Mouse (Mus musculus): ENCODE data around the gene Stat3. TPM values are rescaled to one million over a fixed set of nuclear protein-coding genes. Genes with fewer than 3 reads are reported as not detected.

Stat3 gene
- total and polyA plus RNA-seq, 3 experiments, result 35.9 to 69.2 (median 51.1) TPM

DNA sequence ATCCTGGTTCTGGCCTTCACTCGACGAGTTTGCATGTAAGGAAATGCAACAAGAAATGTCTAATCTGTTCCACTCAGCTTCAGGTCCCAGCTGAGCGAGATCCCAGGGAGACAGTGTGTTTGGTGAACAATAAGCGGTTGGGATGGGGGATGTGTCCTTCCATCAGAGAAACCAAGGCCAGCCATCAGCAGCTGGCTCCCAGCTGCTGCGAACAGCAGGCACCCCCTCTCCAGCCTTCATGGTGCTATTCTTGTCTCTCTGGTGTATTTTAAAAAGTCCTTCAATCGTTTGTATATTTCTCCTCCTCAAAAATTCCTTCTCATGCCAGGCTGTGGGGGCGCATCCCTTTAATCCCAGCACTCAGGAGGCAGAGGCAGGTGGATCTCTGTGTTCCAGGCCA lies 35.9 kb upstream of the Stat3 start:
- Histone ChIP-seq H3K9me3 (replicated peaks; ENCODE audit: low read length) (peaks cover 3% of the 10 kb centered on the region), H3K27ac (ENCODE audit: insufficient read depth, low read depth) (no peak overlapping the region), H3K4me1 (ENCODE audit: control insufficient read depth in 1 of 2, insufficient read depth in 2 of 2) (peaks cover 6 to 15% of the 10 kb centered on the region in 2 experiments), H3K36me3 (replicated peaks in 1 of 2; ENCODE audit: control insufficient read depth in 1 of 2, insufficient read depth in 1 of 2, low read length in 1 of 2) (no peaks in the 10 kb centered on the region), H3K4me3 (replicated peaks in 1 of 3; ENCODE audit: low read depth in 2 of 3, low read length in 2 of 3, poor library complexity in 1 of 3) (peak overlapping the region in 1 of 3 experiments; percentile 0), H3K27me3 (replicated peaks) (peaks cover 2% of the 10 kb centered on the region), H3K4me2 (ENCODE audit: insufficient read depth, low read depth, poor library complexity, severe bottlenecking) (no peak overlapping the region), H3K79me2 (replicated peaks; ENCODE audit: control insufficient read depth, extremely low read depth, insufficient read depth, poor library complexity, severe bottlenecking) (no peaks in the 10 kb centered on the region), H3K9ac (ENCODE audit: insufficient read depth, low read depth) (no peak overlapping the region)
- in situ Hi-C loops (cut with MboI; ENCODE audit: low pct_ligation_motif_present, low pct_unique_long_range_greater_than_20kb, low sequenced_read_pairs) (no loop called here), dilution Hi-C loops (cut with MboI; ENCODE audit: extremely low pct_ligation_motif_present, extremely low pct_unique_long_range_greater_than_20kb, low sequenced_read_pairs) (no loop called here)
- TF ChIP-seq CHD2 (IDR thresholded peaks at IDR 0.05; ENCODE audit: low read length) (0 out of 2 replicates have a peak, but pooled peaks have one; percentile 18), TCF12 (IDR thresholded peaks at IDR 0.05; ENCODE audit: low read depth, low read length) (peak; percentile 35; the same call in 1 of the 2 replicates), ZNF384 (IDR thresholded peaks at IDR 0.05; ENCODE audit: low read depth, low read length) (no peak)
- DNase-seq (ENCODE audit: extremely low read depth), result no peak

DNA sequence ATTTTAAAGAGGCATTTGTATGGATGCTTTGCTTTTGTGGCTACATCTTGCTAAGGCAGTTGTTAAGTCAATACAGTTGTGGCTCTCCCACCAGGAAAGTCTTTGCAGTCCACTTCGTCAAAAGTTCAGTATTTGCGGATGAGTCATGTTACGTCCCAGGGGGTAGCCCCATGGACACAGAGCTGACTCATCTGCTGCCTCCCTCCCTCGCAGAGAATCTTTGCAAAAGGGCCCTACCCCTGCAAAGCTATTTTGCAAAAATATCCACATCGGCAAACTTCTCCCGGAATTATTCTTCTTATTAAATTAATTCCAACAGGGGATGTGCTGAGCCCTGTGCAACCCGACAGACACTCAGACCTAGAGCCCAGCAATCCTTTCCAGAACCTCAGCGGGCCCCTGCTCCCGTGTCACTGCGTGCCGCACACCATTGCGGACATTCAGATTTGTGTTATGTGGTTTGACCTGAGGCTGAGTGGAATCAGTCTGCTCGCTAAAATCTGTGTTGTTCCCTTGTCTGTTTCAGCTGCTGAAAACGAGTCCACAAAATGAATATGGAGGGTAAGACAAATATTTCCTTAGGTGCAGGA lies 35.1 kb upstream of the Stat3 start:
- H3K4me3 ChIP-seq (replicated peaks in 1 of 3; ENCODE audit: low read depth in 2 of 3, low read length in 2 of 3, poor library complexity in 1 of 3), result peak overlapping the region in 1 of 3 experiments; percentile 0
- dilution Hi-C loops (cut with MboI; ENCODE audit: extremely low pct_ligation_motif_present, extremely low pct_unique_long_range_greater_than_20kb, low sequenced_read_pairs), result no loop called here
- H3K9me3 ChIP-seq (replicated peaks; ENCODE audit: low read length), result peaks cover 10% of the 10 kb centered on the region
- H3K9ac ChIP-seq (ENCODE audit: insufficient read depth, low read depth), result no peak overlapping the region
- peaks cover 6 to 15% of the 10 kb centered on the region in 2 experiments for H3K4me1 ChIP-seq (ENCODE audit: control insufficient read depth in 1 of 2, insufficient read depth in 2 of 2)
- H3K4me2 ChIP-seq (ENCODE audit: insufficient read depth, low read depth, poor library complexity, severe bottlenecking), result peak overlapping the region; percentile 68
- peaks cover 2% of the 10 kb centered on the region for H3K27me3 ChIP-seq (replicated peaks)
- H3K27ac ChIP-seq (ENCODE audit: insufficient read depth, low read depth), result no peak overlapping the region
- no peaks in the 10 kb centered on the region for H3K36me3 ChIP-seq (replicated peaks in 1 of 2; ENCODE audit: control insufficient read depth in 1 of 2, insufficient read depth in 1 of 2, low read length in 1 of 2)
- in situ Hi-C loops (cut with MboI; ENCODE audit: low pct_ligation_motif_present, low pct_unique_long_range_greater_than_20kb, low sequenced_read_pairs), result no loop called here
- H3K79me2 ChIP-seq (replicated peaks; ENCODE audit: control insufficient read depth, extremely low read depth, insufficient read depth, poor library complexity, severe bottlenecking), result no peaks in the 10 kb centered on the region
- peak; percentile 86 for DNase-seq (ENCODE audit: extremely low read depth)
- TF ChIP-seq CHD1 (IDR thresholded peaks at IDR 0.05; ENCODE audit: low read depth, low read length) (no peak), ELF1 (IDR thresholded peaks at IDR 0.05; ENCODE audit: low read depth, low read length) (no peak), JUND (conservative IDR thresholded peaks at IDR 0.05; ENCODE audit: low read depth, low read length) (peak; percentile 92), HCFC1 (IDR thresholded peaks at IDR 0.05; ENCODE audit: low read depth, low read length) (no peak; the same call in 1 of the 2 replicates), EP300 (IDR thresholded peaks at IDR 0.05; ENCODE audit: low read length) (peak; percentile 94), NELFE (IDR thresholded peaks at IDR 0.05; ENCODE audit: low read depth, low read length) (no peak), CHD2 (IDR thresholded peaks at IDR 0.05; ENCODE audit: low read length) (peak; percentile 43), NRF1 (IDR thresholded peaks at IDR 0.05; ENCODE audit: low read depth, low read length) (no peak), ZC3H11A (IDR thresholded peaks at IDR 0.05; ENCODE audit: low read depth, low read length) (no peak), SMC3 (IDR thresholded peaks at IDR 0.05; ENCODE audit: low read depth, low read length) (0 out of 2 replicates have a peak, but pooled peaks have one; percentile 6), UBTF (IDR thresholded peaks at IDR 0.05; ENCODE audit: low read depth, low read length) (no peak), MEF2A (IDR thresholded peaks at IDR 0.05; ENCODE audit: borderline replicate concordance, low read depth, low read length) (peak; percentile 79; the same call in 1 of the 2 replicates), JUN (IDR thresholded peaks at IDR 0.05; ENCODE audit: insufficient read depth, low read depth, low read length) (peak; percentile 96), POLR2A (IDR thresholded peaks at IDR 0.05; ENCODE audit: low read depth, low read length) (no peak), ETS1 (conservative IDR thresholded peaks at IDR 0.05; ENCODE audit: low read depth, low read length) (peak; percentile 90), POLR2AphosphoS2 (IDR thresholded peaks at IDR 0.05; ENCODE audit: low read depth, low read length) (no peak), TCF12 (IDR thresholded peaks at IDR 0.05; ENCODE audit: low read depth, low read length) (0 out of 2 replicates have a peak, but pooled peaks have one; percentile 14), TBP (conservative IDR thresholded peaks at IDR 0.05; ENCODE audit: low read depth, low read length) (no peak), GABPA (IDR thresholded peaks at IDR 0.05; ENCODE audit: insufficient replicate concordance, low read depth, low read length) (no peak), ZMIZ1 (IDR thresholded peaks at IDR 0.05; ENCODE audit: low read depth, low read length) (no peak), ZNF384 (IDR thresholded peaks at IDR 0.05; ENCODE audit: low read depth, low read length) (peak; percentile 37; the same call in 1 of the 2 replicates), KAT2A (IDR thresholded peaks at IDR 0.05; ENCODE audit: insufficient replicate concordance, low read length) (0 out of 2 replicates have a peak, but pooled peaks have one; percentile 41), IRF4 (IDR thresholded peaks at IDR 0.05; ENCODE audit: low read depth, low read length) (peak; percentile 89), CTCF (conservative IDR thresholded peaks at IDR 0.05 in 1 of 2, IDR thresholded peaks at IDR 0.05 in 1 of 2; ENCODE audit: low read depth in 2 of 2, low read length in 2 of 2) (no peak), BHLHE40 (IDR thresholded peaks at IDR 0.05; ENCODE audit: low read depth, low read length) (peak; percentile 94), PAX5 (IDR thresholded peaks at IDR 0.05; ENCODE audit: low read length) (no peak), E2F4 (IDR thresholded peaks at IDR 0.05; ENCODE audit: insufficient replicate concordance, low read depth, low read length) (no peak), SIN3A (IDR thresholded peaks at IDR 0.05; ENCODE audit: low read length) (0 out of 2 replicates have a peak, but pooled peaks have one; percentile 51), USF2 (conservative IDR thresholded peaks at IDR 0.05; ENCODE audit: low read depth, low read length) (no peak), MYC (IDR thresholded peaks at IDR 0.05; ENCODE audit: low read depth, low read length) (0 out of 2 replicates have a peak, but pooled peaks have one; percentile 46), RCOR1 (conservative IDR thresholded peaks at IDR 0.05; ENCODE audit: low read depth, low read length) (peak; percentile 90; the same call in 1 of the 2 replicates)

Measured in CH12.LX (cell line).